Mouse (Mus musculus) adrenal gland, postnatal 4 days (tissue): ENCODE measurements around the gene Plch2. TPM values are rescaled to one million over a fixed set of nuclear protein-coding genes. Genes with fewer than 3 reads are reported as not detected.

Experiments
- DNase-seq, 2 experiments: peaks; one replicate each; pipeline ENCODE4 v3.0.0; 2021 to 2022; ENCODE audit warnings: low spot score in 2 of 2, mixed read lengths in 2 of 2
- total RNA-seq, 2 experiments: library from RNA; stranded (reverse); gene quantifications; 2 replicates each; pipeline ENCODE4 v1.2.3; 2021

Plch2 gene
- total RNA-seq, 2 experiments from 2014 or later = 1.1 to 1.6 TPM

DNA sequence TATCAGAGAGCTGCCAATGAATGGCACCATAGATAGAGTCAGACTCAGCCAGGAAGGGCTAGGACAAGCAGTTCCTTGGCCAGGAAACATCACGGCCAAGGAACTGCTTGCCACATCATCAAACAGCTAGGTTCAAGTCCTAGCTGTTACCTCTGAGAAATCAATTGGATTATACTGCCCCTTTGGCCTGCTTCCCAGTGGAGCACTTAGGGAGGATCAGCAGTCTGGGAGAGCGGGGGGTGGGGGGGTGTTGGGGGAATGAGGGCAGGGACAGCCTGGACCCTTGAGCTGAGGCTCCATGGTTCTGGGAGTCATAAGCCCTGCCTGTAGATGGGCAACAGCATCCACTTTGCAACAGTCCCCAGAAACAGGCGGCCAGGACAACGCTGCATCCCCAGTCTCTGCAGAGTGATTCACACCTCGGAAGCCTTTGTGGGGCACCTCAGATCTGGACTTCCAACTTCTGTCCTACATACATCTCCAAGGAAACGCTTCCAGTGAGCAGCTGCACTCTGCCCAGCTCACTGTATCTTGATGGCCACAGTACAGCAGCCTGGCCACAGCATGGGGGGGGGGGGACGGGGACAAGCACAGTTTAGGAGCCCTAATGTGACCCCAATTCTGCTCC is 34.2 kb downstream of the Plch2 start:
- no peak for DNase-seq

DNA sequence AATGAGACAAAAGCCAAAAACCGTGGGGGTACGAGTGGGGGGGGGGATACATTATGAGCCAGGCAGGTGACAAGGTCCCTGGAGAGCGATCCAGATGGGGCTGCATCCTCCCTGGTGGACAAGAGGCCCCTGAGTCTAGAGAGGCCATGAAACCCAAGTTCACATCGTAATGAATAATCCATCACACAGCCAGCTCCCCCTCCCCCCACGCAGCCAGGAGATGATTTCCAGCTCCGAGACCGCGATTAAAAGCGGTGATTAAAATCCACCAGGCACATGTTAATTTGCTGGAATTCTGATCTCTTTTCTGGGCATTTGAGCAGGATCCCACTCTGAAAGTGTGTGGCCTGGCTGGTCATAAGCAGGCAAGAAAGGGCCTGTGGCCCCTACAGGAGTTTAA is 35.8 kb downstream of the Plch2 start:
- DNase-seq = no peak

DNA sequence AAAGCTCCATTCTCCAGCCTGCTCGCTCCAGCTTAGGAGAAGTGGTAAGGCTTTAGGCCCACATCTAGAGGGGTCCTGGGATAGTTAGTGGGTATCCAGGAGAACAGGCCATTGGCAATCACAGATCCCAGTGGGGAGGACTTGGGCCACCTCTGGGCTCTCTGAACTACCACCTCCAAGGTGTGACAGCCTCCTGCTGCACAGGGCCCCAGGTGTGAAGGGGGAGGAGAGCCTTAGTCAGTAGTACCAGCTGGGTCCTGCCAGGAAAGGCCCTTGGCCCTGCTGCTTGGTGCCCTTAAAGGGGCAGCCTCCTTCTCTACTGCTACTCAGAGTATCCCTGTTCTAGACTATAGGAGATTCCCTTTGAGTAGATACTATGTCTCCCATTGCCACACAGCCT is 36.4 kb downstream of the Plch2 start:
- DNase-seq = no peak

DNA sequence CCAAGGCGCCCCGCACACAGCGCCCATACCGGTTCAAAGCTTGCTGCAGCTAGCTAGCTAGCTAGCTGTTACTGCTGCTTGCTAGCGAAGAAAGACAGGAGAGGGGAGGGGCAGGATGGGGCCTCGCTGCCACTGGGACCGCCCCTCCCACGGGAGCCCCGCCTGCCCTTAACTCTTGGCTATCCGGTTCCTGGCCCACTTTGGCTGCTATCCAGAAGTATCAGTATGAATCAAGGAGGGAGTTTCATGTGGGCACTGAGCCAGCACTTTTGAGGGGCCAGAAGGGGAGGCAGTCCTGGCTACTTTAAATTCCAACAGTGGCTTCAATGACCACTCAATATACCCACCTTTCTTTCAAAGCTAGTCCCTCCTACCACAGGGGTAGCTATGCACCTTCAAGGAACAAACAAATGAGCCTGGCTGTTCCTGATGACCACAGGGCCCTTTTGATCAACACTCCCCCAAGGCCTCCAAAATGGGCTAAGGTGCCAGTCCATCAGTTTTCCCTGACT is 37.2 kb downstream of the Plch2 start:
- no peak for DNase-seq

DNA sequence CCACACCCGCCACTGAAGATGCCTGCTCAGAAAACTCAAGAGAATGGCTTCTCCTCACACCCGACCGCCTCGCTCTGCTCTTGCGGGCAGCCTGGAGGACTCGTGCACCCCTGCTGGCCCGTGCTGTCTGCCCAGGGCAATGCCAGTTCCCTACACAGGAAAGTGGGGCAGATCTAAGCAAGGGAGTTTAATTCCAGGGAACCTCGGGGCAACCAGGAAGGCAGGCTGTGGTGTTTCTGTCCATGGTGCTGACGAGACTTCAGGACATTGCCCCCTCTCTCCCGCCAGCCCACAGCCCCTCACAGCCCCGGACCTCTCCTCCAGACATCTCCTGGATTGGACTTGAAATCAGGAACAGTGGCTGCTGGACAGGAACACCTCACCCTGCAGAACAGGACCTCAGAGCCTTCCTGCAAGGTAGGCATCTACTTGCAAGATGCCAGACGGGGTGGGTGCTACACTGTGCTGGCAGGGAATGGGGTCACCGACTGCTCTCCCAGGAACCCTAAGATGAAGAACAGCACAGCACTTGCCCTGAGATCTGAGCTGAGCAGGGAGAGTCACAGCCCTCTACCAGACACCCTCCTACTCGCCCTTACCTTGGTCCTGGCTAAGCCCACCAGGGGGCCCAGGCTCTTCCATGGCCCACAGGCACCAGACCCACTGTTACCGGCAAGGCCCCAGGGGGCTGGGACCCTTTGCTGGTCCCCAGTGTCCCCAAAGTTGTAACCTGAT is 37.8 kb downstream of the Plch2 start:
- no peak for DNase-seq

DNA sequence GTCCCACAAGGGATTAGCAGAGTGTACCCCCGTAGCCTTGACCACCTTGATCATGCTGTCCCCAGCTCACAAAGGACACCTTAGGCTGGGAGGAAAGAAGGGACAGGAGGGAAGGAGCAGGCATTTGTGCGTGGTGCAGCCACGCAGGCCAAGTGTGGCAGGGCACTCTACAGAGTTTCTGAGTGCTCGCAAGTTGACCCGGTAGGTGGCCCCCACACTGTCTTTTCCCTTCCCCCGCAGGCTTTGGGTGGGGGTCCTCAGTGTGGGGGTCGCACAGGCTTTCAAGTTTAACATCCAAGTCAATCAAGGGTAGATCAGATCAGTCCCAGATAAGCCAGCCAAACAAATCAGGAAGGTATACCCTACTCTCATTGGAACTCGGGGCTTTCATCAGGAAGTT is 38.5 kb downstream of the Plch2 start:
- DNase-seq = no peak

DNA sequence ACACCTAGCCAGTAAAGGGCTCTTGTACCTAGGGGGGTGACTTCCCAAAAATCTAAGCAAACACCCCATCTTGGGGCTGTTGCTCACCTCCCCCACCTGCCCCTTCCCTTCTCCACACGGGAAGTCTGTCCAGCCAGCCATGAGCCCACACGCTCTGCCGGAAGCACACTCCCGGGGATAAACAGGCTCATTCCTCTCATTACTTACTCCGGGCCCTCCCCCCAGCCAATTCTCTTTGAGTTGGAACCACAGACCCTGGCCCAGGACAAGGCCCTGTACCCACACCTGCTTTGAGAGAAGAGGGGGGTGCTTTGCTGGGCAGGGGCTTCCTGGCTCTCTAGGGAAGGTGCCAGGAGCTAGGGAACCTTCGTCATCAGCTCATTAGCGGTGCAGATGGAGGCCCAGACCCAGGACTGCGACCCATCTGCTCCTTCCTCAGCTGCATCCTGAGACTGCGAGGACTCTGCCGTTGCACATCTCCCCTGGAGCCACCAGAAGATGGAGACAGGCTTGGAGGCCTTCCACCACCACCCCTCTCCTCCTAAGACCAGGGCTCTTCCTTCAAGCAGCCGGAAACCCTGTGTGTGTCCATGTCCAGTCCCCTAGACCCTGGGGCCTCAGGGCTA is 39.2 kb downstream of the Plch2 start:
- DNase-seq = no peak

DNA sequence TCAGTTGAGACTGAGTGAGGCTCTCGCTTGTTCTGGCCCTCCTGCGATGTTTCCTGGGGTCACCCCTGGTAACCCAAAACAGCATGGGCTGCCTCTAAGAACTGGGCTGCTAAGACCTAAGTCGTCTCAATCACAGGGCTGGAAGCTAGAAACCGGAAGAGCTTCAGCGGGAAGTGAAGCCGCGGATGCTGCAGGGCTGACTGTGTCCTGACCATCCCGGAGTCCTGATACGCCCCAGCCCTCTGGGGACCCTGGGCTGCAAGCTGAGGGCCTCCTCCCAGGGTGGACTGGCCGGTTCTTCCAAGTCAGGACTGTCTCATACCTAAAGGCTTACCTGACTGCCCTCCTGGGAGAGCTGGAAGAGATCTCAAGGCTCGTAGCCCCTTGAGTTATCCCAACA is 39.8 kb downstream of the Plch2 start:
- no peak for DNase-seq

DNA sequence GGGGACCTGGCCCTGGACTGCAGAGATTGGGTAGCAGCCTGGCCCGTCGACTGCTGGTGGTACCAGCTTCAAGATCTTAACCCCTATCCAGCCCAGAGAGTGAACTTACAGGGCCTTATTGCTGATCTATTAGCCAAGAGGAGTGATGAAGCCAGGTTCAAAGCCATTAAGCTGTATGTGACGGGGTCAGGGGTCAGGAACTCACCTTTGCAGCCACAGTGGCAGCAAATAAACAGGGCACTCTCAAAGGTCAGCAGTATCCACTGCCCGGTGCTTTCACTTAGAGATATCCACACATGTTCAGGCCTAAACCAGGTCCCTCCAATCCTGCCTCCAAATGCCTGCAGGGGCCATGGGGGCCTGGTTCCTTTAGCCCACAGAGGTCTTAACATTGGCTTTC is 41.0 kb downstream of the Plch2 start:
- DNase-seq = no peak

DNA sequence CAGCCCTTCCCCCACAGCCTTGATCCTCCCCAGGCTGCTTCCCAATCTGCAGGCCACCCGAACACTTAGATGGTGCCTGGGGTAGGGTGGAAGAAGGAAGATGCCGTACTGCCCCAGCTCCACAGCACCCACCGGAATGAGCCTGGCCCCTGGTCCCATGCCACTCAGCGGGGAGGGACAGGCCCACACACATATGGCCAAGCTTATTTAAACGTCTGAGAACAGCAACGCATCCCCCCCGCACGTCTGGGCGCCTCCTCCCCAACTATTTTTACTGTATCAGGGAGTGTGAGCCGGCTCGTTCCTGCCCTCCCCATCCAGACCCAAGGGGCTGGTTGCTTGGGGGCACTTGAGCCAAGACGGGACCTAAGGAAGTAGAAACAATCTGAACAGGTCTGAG is 41.8 kb downstream of the Plch2 start:
- DNase-seq = no peak

DNA sequence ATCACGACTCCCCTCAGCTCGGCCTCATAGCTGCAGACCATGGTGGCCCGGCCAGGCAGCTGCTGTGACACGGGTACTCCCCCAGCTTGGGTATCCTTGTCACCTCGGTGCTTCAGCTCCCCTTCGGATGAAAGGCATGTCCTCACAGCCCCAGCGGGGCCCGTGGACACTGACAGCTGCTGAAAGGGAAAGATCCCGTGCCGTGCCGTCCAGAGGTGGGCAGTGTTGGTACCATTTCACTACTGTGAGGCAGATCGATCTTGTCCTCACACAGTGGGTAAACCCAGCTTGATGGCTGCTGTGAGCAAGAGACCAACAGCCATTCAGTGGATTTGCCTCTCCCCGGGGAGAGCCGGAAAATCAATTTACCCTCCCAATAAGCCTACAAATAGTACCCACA is 42.3 kb downstream of the Plch2 start:
- no peak for DNase-seq

DNA sequence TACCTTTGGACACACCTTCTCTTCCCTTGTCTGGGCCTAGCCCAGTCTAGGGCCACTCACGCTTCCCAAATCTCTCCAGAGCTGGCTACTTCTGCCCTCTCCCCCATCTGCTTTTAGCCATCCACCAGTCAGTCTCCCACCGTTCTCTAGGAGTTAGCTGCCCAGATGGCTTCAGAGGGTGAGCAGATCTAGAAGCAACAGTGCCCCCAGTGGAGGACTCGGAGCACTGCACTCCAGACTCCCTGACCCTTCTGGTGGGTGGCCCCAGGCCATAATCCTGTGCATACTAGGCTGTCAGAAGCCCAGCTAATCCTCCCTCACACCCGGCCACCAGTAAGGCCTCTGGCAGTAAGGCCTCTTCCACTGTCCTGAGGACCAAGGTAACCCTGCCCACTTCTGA is 43.8 kb downstream of the Plch2 start:
- peak in 1 of 2 experiments; percentile 33 for DNase-seq

DNA sequence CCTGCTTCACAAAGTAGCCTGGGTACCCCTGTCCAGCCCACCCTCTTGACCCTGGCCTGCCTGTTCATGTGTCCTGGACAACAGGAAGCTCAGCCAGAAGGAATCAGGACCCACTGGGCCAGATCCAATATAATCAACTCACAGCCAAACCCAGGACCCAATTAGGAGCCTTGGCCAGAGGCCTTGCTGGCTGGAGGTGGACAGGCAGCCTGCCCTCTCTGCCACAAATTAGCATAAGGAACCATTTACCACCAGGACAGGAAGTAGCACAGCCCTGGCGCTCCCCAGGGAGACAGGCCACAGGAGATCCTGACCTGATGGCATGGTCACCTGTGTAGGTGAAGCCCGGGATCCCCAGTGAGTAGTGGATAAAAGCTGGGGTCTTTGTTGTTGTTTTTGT is 44.5 kb downstream of the Plch2 start:
- no peak for DNase-seq

DNA sequence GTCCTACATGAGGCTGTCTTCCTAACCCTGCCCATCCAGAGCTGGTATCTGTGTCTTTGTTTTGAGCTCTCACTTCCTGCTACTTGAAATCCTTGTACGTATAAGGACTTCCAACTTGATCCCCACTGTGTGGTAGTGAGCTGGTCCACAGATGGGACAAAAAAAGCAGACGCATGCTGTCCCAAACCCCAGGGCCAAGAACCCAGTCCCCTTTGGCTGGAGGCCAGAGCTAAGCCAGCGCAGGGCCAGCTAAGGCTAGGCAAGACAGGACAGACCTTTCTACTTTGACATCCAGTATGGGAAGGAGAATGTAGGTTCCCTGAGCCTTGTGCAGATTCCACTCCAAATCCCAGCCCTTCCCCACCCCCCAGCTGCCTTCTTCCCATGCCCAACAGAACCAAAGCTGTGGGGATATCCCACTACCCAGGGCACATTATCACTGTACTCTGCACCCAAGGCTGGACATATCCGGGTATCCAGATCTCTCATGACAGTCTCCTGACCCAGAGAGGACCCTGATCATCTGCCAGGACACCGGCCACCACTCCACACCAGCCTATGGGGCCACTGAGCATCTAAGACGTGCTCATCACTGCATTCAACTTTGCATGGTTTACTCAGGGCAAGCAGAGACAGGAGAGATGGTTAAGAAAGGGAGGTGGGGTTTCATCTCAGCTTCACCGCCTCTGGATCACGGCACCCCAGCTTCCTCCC is 45.1 kb downstream of the Plch2 start:
- no peak for DNase-seq

DNA sequence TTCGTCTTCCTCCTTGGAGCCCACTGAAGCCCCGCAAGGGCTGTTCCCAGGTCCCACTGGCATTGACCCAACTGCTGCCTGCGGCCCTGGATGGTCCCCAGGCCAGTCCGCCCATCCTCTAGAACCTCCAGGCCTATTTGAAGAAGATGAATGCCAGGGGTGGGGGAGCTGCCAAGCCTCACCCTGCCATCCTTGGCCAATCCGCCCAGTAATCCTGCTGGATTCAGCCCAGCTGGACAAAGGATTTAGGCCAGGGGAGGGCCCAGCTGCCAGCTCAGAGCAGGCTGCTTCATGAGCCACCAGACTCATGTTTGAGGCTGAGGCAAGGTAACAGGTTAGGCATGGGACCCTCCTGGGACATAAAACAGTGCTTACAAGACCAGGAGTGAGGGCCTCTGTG is 45.7 kb downstream of the Plch2 start:
- DNase-seq = no peak

DNA sequence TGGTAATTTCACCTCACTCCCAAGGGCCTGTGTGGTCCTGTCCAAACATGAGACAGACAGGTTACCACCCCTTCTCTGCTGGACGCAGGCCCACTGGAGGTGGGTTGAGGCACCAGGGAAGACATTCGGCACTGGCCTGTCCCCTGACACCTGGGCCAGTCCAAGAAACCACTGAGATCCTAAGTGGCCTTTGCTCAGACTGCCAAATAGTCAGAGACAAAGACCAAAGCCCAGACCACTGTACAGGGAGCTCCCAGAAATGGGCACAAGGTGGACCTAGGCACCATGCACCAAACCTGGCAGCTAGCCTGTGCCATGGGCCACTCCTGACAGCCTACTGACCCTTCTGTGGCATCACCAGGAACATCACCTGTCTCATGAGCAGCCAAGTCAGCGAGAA is 47.4 kb downstream of the Plch2 start:
- DNase-seq = no peak

DNA sequence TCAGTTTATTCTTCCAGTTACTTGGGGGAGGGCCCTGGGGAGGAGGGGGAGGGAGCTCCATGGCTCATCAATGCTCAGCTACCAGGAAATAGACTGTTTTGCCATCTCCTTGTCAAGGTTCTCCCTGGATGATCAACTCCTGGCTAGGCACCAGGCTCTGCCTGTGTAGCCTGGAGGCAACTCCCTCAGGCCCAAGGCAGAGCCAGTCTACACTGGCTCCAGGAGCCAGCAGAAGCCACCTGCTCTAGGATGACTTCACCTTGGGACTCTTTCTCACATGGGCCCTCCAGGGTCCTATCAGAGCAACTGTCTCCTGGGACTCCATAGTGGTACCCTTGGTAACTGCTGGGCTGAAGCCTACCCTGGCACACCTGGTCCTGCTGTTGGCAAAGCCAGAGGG is 48.5 kb downstream of the Plch2 start:
- no peak for DNase-seq

DNA sequence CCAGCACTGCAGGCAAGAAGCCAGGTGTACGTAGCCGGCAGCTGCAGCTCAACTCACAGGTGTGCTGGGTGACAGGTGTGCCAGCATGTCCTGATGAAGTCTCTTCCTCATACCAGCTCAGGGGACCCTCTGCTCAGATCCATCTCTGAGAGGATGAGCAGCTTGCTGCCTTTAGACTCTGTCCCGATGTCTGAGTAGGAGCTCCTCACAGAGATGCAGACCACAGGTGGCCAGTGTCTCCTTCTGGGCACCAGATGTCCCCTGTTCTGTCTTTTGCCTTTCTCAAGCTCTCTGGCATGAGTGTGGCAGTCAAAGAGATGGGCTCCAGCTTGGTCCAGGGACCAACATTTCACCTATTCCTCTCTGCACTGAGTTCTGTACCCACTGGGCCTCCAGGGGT is 48.9 kb downstream of the Plch2 start:
- DNase-seq = no peak

DNA sequence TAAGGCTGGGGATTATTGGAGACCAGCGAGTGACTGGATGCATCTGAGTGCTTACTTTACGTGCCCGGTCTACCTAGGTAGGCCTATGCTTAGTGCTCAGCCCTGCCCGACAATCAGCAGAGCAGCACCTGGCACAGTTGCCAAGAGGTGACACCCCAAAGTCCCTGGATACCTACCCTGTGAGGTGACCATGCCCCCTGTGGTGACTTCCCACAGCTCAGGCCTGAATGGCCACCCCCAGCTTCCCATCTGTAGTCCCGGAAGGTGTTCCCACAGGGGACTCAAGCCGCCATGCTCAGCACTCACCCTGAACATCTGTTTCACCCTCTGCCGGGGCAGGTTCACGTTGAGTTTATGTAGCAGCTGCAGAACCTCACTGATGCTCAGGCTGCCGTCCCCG is 50.3 kb downstream of the Plch2 start:
- DNase-seq = no peak

DNA sequence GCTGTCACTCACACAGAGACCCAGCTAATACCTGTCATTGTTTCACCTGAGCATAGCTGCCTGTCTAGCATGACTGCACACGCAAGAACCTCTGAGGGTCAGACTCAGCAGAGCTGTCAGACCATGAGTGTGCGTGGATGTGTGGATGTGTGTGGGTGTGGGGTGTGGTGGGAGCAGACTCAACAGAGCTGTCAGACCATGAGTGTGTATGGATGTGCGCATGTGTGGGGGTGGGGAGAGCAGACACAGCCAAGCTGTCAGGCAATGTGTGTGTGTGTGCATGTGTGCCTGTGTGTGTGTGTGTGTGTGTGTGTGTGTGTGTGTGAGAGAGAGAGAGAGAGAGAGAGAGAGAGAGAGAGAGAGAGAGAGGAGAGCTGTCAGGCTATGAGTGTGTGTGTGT is 51.3 kb downstream of the Plch2 start:
- no peak for DNase-seq

DNA sequence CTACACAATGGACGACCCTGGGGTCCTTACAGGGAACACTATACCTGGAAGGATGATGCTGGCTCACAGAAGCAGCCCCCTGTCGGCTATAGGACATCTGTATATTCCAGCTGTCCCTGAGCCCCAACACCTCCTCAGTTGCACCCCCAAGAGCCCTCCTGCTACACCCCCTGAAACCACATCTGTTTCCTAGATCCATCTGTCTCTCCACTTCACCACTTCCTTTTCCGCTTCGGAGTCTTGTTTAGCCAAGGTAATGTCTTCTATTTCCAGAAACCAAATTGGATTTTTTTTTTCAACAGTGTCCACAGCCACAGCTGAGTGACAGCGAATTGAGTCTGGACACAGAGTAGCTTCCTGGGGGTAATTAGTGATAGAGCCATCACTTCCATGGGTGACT is 57.2 kb downstream of the Plch2 start:
- DNase-seq = no peak

DNA sequence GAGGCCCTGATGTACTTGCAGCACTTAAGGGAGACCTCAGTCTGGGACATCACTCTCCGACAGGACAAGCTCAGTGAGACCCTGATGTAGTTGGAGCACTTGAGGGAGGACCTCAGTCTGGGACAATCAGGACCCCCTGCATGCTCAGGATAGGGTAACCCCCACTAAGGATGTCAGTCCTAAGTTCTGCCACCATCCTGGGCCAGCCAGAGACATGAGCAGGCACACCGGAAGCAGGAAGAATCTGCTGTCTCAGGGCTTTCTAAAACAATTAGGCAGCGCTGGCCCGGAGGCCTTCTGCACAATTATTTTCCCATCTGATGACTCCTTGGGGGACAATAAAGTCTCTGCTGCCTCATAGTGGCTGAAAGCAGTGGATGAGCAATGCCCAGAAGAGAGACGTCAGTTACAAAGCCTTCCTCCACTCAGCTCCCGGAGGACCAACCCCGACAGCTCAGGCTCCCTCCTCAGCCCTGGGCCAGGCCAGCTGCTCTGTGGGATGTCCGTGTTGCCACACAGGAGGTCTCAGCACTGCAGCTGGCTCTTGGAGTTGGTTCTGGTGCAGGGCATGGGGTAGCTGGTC is 59.9 kb downstream of the Plch2 start:
- DNase-seq = no peak
